Mouse (Mus musculus): ENCODE measurements around the gene Gm28539. TPM values are rescaled to one million over a fixed set of nuclear protein-coding genes. Genes with fewer than 3 reads are reported as not detected.
"Not testable (repeated sequence)": the region's sequence is repeated elsewhere in the genome, so short reads cannot be mapped to it uniquely, and the experiment has no call there.

The Gm28539 gene
- polyA plus RNA-seq, 1 experiment from 2014 or later, result not detected

DNA sequence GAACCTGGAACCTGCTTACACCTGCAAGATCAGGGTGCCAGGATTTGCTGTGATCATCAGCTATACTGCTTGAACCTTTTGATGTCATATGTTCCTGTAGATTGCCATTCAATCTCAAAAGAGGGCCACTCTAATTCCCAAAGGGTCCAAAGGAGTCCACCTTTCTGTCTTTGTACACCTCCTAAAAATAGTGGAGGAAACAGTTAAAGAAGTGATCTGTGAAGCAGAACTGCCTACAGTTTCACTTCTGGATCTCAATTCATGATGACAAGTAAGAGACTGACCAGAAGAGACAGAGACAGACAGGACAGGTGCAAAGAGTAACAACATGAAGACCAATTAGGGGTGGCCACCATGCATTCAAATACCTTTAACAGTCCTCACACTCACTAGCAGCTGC lies 127.1 kb downstream of the Gm28539 start:
- H3K4me3 ChIP-seq (ENCODE audit: inconsistent target), result no peak overlapping the region
- no peaks in the 10 kb centered on the region for H3K79me2 ChIP-seq (ENCODE audit: inconsistent target)
- H3K27ac ChIP-seq, result no peak overlapping the region
- peaks cover 38% of the 10 kb centered on the region for H3K36me3 ChIP-seq (ENCODE audit: inconsistent target)

DNA sequence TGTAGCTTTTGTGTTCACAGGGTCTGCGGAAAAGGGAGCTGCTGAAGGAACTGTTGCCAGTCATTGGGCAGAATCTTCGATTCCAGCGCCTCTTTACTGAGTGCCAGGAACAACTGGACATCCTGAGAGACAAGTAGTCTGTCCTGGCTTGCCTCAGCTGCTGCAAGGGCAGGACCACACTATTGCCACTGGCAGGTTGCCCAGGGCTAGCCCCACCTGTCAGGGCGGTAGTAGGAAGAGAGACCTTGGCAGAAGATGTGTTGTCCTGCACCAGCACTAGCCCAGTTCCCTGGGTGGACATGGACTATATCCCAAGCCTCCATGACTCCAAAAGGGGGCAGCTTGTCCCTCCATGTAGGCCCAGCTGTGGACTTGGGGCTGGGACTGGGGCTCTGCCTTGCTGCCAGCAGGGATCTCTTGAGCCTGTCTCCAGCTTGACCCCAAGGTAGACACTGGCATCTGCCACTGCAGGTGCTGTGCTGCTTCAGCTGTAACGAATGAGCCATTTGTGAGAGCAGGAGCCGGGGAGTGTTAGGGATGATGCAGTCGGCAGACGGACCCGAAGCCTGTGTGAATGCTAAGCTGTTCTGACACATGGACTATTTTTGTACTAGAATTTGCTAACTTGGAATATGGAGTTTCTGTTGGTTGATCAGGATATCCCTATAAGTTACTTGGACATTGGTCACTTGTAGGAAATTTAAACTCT lies 133.2 kb downstream of the Gm28539 start:
- WGBS (ENCODE audit: missing documents), result 93% methylated on average over 9 of the region's 9 CpGs
- Histone ChIP-seq H3K36me3 (ENCODE audit: inconsistent target) (peaks cover 37% of the 10 kb centered on the region; the same call in 1 of the 2 replicates), H3K27ac (no peak overlapping the region), H3K79me2 (ENCODE audit: inconsistent target) (no peaks in the 10 kb centered on the region), H3K4me3 (ENCODE audit: inconsistent target) (no peak overlapping the region)

DNA sequence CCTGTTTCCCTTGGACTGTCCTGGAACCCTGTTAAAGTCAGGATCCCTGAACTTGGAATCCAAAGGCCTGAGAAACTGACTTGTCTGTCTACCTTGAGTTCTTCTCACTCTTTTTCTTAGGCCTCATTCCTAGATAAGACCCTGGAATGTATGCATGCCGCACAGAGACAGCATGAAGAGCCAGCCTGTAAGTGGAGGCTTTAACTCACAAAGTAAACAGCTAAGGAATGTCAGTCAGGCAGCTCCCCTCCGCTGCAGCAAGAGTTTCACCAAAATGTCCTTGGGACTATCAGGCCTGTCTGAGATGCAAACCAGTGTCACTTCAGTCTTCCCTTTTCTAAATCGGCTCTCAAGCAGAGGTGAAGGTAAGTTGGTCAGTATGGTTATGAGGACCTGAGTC lies 134.5 kb downstream of the Gm28539 start:
- H3K79me2 ChIP-seq (ENCODE audit: inconsistent target), result no peaks in the 10 kb centered on the region
- 96% methylated on average over 3 of the region's 3 CpGs for WGBS (ENCODE audit: missing documents)
- peaks cover 34% of the 10 kb centered on the region; the same call in 1 of the 2 replicates for H3K36me3 ChIP-seq (ENCODE audit: inconsistent target)
- H3K4me3 ChIP-seq (ENCODE audit: inconsistent target), result no peak overlapping the region
- no peak overlapping the region for H3K27ac ChIP-seq

DNA sequence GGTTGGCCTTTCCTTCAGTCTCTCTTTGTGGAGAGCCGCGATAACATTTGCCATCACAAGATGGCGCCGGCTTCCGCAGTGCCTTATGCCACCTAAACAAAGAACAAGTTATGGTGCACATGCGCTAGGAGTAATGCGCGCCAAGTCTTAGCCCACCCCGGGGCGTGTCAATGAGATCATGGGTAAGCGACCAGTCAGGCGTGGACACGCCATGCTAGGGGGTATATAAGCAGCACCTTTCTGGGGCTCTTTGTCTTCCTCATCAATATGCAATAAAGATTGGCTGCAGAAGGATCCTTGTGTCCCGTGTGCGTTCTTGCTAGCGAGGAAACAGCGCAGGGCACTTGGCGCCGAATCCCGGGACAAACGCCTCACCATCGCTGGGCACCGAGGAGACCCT lies 139.3 kb downstream of the Gm28539 start:
- H3K4me3 ChIP-seq (ENCODE audit: inconsistent target); H3K36me3 ChIP-seq (ENCODE audit: inconsistent target); H3K79me2 ChIP-seq (ENCODE audit: inconsistent target); H3K27ac ChIP-seq: not testable (repeated sequence)
- WGBS (ENCODE audit: missing documents), result 89% methylated on average over 22 of the region's 23 CpGs

DNA sequence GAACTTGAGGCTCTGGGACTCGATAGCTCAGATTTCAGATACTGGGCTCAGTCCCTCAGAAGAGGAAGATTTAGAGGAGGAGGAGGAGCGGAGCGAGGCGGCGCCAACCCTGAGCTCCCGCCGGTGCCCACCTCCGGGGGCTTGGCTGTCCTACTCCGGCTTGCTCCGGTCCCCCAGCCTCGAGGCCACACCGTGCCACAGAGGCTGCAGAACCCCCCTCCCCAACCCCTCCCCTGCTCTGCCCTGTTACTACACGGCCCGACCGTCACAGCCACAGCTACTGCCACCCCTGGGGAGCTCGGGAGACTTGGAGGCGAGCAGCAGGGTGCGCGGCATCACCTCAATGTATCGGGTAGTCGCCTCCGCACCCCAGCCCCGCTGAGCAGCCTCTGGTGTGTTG lies 139.9 kb downstream of the Gm28539 start:
- Histone ChIP-seq H3K27ac (no peak overlapping the region), H3K4me3 (ENCODE audit: inconsistent target) (no peak overlapping the region), H3K79me2 (ENCODE audit: inconsistent target) (no peaks in the 10 kb centered on the region), H3K36me3 (ENCODE audit: inconsistent target) (no peaks in the 10 kb centered on the region)
- whole genome bisulfite sequencing (ENCODE audit: missing documents), result 81% methylated on average over 11 of the region's 23 CpGs

DNA sequence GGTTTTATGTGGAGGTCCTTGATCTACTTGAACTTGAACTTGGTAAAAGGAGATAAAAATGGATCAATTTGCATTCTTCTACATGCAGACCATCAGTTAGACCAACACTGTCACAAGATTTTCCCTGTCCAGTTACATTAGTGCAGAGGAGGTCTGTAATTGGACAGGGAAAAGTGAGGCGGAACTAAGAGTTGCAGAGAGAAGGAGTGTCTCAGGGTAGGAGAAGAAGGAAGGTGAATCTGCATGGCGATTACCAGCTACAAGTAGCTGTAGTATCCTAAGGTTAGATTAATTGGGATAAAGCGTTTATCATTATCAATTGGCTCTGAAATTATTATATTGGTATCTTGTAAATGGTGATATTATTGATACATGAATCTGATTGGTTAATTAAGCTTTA lies 150.0 kb downstream of the Gm28539 start:
- H3K79me2 ChIP-seq (ENCODE audit: inconsistent target), result no peaks in the 10 kb centered on the region
- H3K27ac ChIP-seq, result no peak overlapping the region
- 95% methylated on average over 3 of the region's 3 CpGs for WGBS (ENCODE audit: missing documents)

DNA sequence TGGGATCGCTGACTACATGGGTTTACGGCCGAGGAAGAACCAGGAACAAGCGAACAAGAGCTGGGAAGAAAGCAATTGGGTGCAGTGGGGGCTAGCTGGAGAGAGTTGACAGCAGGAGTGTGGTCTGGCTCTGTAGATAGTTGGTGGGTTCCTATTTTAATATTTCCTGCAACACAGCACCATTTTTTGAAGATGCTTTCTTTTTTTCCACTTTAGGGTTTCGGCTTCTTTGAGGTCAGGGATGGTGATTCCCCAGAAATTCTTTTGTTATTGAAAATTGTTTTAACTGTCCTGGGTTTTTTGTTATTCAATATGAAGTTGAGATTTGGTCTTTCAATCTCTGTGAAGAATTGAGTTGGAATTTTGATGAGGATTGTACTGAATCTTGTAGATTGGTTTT lies 150.5 kb downstream of the Gm28539 start:
- H3K79me2 ChIP-seq (ENCODE audit: inconsistent target), result no peaks in the 10 kb centered on the region
- H3K4me3 ChIP-seq (ENCODE audit: inconsistent target), result no peak overlapping the region
- 89% methylated on average over 5 of the region's 5 CpGs for WGBS (ENCODE audit: missing documents)
- no peak overlapping the region for H3K27ac ChIP-seq
- H3K36me3 ChIP-seq (ENCODE audit: inconsistent target), result no peaks in the 10 kb centered on the region

More for the DNA sequence above, 150.0 kb downstream of the Gm28539 start:
- no peaks in the 10 kb centered on the region for H3K36me3 ChIP-seq (ENCODE audit: inconsistent target)
- no peak overlapping the region for H3K4me3 ChIP-seq (ENCODE audit: inconsistent target)

DNA sequence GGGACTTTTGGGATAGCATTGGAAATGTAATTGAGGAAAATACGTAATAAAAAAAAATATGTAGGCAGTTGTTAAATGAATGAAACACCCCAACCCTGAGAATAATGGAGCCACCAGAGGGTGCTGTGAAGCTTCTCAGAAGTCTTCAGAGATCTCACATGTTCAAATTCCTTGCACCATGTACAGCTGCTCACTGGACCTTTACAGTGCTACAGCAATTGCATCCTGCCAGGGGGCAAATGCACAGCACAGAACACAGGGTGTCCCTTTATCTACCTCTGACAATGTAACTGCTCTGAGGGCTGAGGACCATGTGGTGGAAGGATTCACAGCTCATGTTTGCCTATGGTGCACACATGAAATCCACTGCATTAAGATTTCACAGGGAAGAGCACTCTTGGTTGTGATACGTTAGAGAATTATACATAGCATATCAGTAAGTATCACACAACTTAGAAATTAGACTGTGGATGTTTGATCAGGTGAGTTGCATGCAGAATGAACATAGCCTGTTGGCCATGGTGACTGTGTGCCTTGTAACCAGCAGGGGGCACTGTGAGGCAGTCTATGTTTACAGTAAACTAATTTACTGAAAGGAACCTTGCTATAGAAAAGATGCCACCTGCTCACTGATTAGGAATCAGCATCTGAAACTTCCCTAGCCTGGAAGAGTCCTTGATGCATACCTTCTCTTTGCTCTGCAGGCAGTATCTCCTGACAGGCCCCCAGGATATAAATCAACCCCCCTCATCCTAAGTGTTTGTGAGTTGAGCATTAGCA lies 166.4 kb downstream of the Gm28539 start:
- not testable (repeated sequence) for H3K27ac ChIP-seq; H3K4me3 ChIP-seq (ENCODE audit: inconsistent target); H3K79me2 ChIP-seq (ENCODE audit: inconsistent target); H3K36me3 ChIP-seq (ENCODE audit: inconsistent target)
- no CpG with 5 or more reads among the region's 2 CpGs for WGBS (ENCODE audit: missing documents)

DNA sequence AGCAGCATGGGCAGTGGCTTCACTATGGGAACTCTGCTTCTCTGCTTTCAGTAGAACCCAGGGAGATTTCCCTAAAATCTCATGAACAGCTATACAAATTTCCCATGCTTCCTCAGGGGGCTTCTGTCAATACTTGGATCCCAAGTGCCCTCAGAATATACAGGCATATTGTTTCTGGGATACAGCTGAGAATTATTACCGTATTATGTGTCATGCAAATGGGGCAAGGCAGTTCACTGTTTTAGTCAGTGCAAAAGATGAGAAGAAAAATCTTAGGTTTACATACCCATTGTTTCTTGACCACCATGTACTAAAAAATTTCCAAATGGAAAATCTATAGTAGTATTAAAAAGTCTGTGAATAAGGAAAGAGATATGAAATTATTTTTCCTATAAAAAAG lies 167.4 kb downstream of the Gm28539 start:
- Histone ChIP-seq H3K79me2 (ENCODE audit: inconsistent target) (no peaks in the 10 kb centered on the region), H3K4me3 (ENCODE audit: inconsistent target) (no peak overlapping the region), H3K36me3 (ENCODE audit: inconsistent target) (no peaks in the 10 kb centered on the region), H3K27ac (no peak overlapping the region)
- 94% methylated on average over 1 of the region's 1 CpGs for WGBS (ENCODE audit: missing documents)

DNA sequence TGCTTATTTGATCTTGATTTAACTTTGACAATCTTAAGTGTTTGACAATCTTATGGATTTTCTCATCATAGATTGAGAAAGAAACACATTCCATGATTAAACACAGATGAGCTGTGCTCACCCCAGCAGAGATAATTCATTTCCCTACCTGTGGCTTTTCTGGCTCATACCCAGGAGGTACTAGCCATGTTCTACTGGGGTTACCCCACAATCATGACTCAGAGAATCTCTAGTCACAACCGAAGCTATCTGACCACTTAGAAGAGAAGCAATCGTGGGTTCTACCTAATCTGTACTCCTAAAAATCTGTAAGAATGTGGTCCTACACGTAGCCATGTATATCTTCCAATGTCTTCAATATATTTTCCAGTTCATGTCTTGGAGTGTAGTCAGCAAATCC lies 168.9 kb downstream of the Gm28539 start:
- no peaks in the 10 kb centered on the region for H3K36me3 ChIP-seq (ENCODE audit: inconsistent target)
- H3K27ac ChIP-seq, result no peak overlapping the region
- no peaks in the 10 kb centered on the region for H3K79me2 ChIP-seq (ENCODE audit: inconsistent target)
- 62% methylated on average over 3 of the region's 3 CpGs for WGBS (ENCODE audit: missing documents)
- no peak overlapping the region for H3K4me3 ChIP-seq (ENCODE audit: inconsistent target)

Other genes with a start within 250 kb of the Gm28539 start
- not detected in 3 replicates for gene Tbx1, start 245.9 kb upstream of the Gm28539 start, polyA plus RNA-seq (2018)
- 0.36 TPM in 1 of 3 replicates, not detected in the others for gene Gp1bb, start 214.2 kb upstream of the Gm28539 start, polyA plus RNA-seq (2018)
- not detected in 3 replicates for gene Gm49601, start 210.2 kb upstream of the Gm28539 start, polyA plus RNA-seq (2018)
- 0.33 to 0.36 TPM in 2 of 3 replicates, not detected in the other for gene Sept5, start 206.6 kb upstream of the Gm28539 start, polyA plus RNA-seq (2018)
- gene Cldn5, start 59.7 kb upstream of the Gm28539 start, polyA plus RNA-seq (2018), result not detected in 3 replicates
- gene Ufd1, start 24.8 kb upstream of the Gm28539 start, polyA plus RNA-seq (2018), result 29.8 to 43.1 TPM (median 34.8 TPM) in 3 replicates
- 1.4 to 16.3 TPM (median 4.9 TPM) in 3 replicates for gene Cdc45, start 24.6 kb upstream of the Gm28539 start, polyA plus RNA-seq (2018)
- gene 2510002D24Rik, start within 50 bp of the Gm28539 start, polyA plus RNA-seq (2018), result 4.3 to 5.8 TPM (median 5.6 TPM) in 3 replicates
- gene Mrpl40, start 40.3 kb downstream of the Gm28539 start, polyA plus RNA-seq (2018), result 33.0 to 56.2 TPM (median 43.5 TPM) in 3 replicates
- 20.1 to 22.6 TPM (median 22.2 TPM) in 3 replicates for gene Hira, start 40.5 kb downstream of the Gm28539 start, polyA plus RNA-seq (2018)